Mouse (Mus musculus): Measurements from ENCODE around the gene Zbtb11.

- no peak for TF ChIP-seq CHD2 (IDR thresholded peaks at IDR 0.05; ENCODE audit: low read depth, low read length)
- TF ChIP-seq MAFK (IDR thresholded peaks at IDR 0.05; ENCODE audit: insufficient read depth, low read depth, low read length): no peak
- TF ChIP-seq HCFC1 (IDR thresholded peaks at IDR 0.05; ENCODE audit: borderline replicate concordance, insufficient read depth, low read length): no peak
These were observed 82.2 kb downstream of the Zbtb11 start for GRCm38 (mm10) chr16:56055911-56056310.

Measured in ES-E14 (cell line).